Mouse (Mus musculus) kidney, postnatal 36 days (tissue): Measurements from ENCODE around the gene Cyb5b.

Experiments
- DNase-seq, 2 experiments: peaks; one replicate each; pipeline ENCODE4 v3.0.0; 2021 to 2022; ENCODE audit warnings: mixed read lengths in 2 of 2

Cyb5b gene

DNA sequence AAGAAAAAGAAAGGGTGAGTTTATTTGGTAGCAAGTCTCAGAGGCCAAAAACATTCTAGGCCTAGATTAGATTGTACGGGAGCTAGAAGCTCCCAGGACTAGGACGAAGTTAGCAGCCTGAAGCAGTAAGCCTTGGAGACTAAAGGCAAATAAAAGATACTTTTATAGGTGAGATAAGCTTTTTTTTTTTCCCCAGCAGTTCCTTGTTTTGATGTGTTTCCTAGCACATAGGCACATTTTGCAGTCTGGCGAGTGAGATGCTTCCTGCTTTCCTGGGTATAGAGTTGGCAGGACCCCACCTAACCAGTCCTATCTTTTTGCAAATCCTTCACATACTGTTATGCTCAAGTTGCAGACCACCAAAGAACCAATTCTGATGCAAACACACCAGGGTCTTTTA, 82.8 kb downstream of the Cyb5b start:
- no peak for DNase-seq

DNA sequence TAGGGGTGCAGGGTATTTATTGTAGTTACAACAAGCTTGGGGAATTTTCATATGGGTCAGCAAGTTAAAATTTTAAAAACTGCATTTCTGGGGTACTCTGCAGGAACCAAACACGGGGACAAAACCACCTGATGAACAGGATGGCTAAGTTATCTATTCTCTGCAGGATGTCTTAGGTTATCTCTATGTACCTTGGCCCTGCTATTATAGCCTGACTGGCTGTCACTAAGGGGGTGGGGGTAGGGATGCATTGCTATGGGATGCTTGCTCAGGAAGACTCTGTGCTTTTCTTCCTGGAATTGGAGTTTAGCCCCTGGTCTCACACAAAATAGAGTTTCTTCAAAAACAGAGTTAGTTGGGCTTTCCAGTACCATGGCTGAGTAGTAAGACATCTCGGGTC, 83.3 kb downstream of the Cyb5b start:
- no peak for DNase-seq
